Mouse (Mus musculus) naive thymus-derived CD4-positive, alpha-beta T cell, adult 2 months (primary cell): ENCODE data around the gene Mrpl52.
A peak's percentile ranks its signal among the peaks of the same experiment; 100 is the strongest.

Experiments used
- DNase-seq: peaks from one replicate; pipeline ENCODE4 v3.0.0-alpha.2; 2011; ENCODE audit warnings: low read depth

Mrpl52 gene

GRCm38 (mm10) chr14:54426689-54427398 lies at the start of gene Mrpl52:
TSS of gene Mrpl52 (plus strand) at chr14:54426909.
- peak; percentile 79 for DNase-seq

GRCm38 (mm10) chr14:54377166-54377565 lies 49.5 kb upstream of the Mrpl52 start:
- DNase-seq, result no peak

GRCm38 (mm10) chr14:54379571-54379970 lies 47.1 kb upstream of the Mrpl52 start:
- no peak for DNase-seq

GRCm38 (mm10) chr14:54380616-54381015 lies 46.1 kb upstream of the Mrpl52 start:
- no peak for DNase-seq

GRCm38 (mm10) chr14:54381816-54382215 lies 44.9 kb upstream of the Mrpl52 start:
- DNase-seq, result no peak

GRCm38 (mm10) chr14:54382641-54383040 lies 44.1 kb upstream of the Mrpl52 start:
- no peak for DNase-seq

- no peak for DNase-seq
Observed at GRCm38 (mm10) chr14:54383355-54383771, 43.3 kb upstream of the Mrpl52 start.

GRCm38 (mm10) chr14:54384396-54384795 lies 42.3 kb upstream of the Mrpl52 start:
- no peak for DNase-seq

GRCm38 (mm10) chr14:54385968-54386618 lies 40.6 kb upstream of the Mrpl52 start:
- DNase-seq, result no peak

GRCm38 (mm10) chr14:54387546-54387945 lies 39.2 kb upstream of the Mrpl52 start:
- DNase-seq, result no peak

GRCm38 (mm10) chr14:54390843-54391242 lies 35.9 kb upstream of the Mrpl52 start:
- no peak for DNase-seq

GRCm38 (mm10) chr14:54393794-54394193 lies 32.9 kb upstream of the Mrpl52 start:
- DNase-seq, result no peak

GRCm38 (mm10) chr14:54394309-54394708 lies 32.4 kb upstream of the Mrpl52 start:
- DNase-seq, result no peak

- no peak for DNase-seq
Observed at GRCm38 (mm10) chr14:54396685-54397084, 30.0 kb upstream of the Mrpl52 start.

GRCm38 (mm10) chr14:54397872-54398527 lies 28.7 kb upstream of the Mrpl52 start:
- no peak for DNase-seq

GRCm38 (mm10) chr14:54398528-54398916 lies 28.2 kb upstream of the Mrpl52 start:
- DNase-seq, result no peak

GRCm38 (mm10) chr14:54398921-54399382 lies 27.8 kb upstream of the Mrpl52 start:
- no peak for DNase-seq

GRCm38 (mm10) chr14:54401723-54402122 lies 25.0 kb upstream of the Mrpl52 start:
- DNase-seq, result no peak

GRCm38 (mm10) chr14:54408336-54409056 lies 18.2 kb upstream of the Mrpl52 start:
- no peak for DNase-seq

GRCm38 (mm10) chr14:54409057-54409645 lies 17.6 kb upstream of the Mrpl52 start:
- DNase-seq, result no peak

- DNase-seq, result no peak
Observed at GRCm38 (mm10) chr14:54409980-54410810, 16.5 kb upstream of the Mrpl52 start.
